Mouse (Mus musculus) heart, adult 9 months (tissue): ENCODE data around the gene Tbc1d22a.
"Not testable (repeated sequence)": the region's sequence is repeated elsewhere in the genome, so short reads cannot be mapped to it uniquely, and the experiment has no call there.

Experiments used
- DNase-seq, 2 experiments: peaks; one replicate each; pipeline ENCODE4 v3.0.0; 2022; ENCODE audit warnings: low spot score in 2 of 2

The Tbc1d22a gene

GRCm38 (mm10) chr15:86180427-86180826 lies 33.8 kb upstream of the Tbc1d22a start:
- no peak for DNase-seq

GRCm38 (mm10) chr15:86181321-86181720 lies 32.9 kb upstream of the Tbc1d22a start:
- DNase-seq, result not testable (repeated sequence)

GRCm38 (mm10) chr15:86181941-86182439 lies 32.3 kb upstream of the Tbc1d22a start:
- peak; percentile 70 to 75 for DNase-seq

DNA sequence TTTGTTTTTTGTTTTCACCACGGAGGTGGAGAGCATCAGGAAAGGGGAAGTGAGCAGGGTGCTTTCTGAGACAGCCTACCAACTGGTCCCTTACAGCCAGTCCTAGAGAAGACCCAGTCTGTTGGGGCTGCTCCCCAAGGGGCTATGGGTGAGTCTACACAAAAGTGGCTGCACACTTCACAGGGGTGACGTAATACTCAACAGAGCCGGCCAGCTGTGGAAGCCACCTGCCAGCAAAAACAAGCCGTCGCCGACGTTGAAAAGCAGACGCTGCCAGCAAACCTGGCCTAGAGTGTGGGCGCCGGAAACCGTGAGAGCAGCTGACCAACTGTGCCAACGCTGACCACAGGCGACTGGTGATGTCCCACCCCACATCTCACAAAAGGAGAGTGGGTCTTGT lies 31.6 kb upstream of the Tbc1d22a start:
- peak; percentile 79 to 80 for DNase-seq

GRCm38 (mm10) chr15:86183484-86183883 lies 30.8 kb upstream of the Tbc1d22a start:
- no peak for DNase-seq

DNA sequence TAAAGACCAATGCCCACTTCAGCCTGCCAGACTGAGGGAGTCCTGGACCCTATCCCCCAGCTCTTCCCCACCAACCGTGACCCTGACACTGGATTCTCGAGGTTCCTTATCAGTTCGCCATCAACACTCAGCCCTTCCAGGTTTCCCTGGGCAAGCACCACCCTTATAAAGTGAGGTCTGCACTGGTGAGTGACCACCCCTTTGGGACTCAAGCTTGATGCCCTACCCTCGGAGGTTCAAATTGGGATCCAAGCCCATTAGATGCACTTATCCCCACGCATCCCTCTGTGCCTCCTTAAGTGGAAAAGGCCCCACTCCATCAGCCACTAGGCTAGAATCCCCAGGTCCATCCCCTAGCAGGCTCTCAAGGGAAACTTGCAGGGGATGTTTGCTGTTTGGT lies 30.2 kb upstream of the Tbc1d22a start:
- DNase-seq, result no peak

GRCm38 (mm10) chr15:86184851-86185688 lies 29.2 kb upstream of the Tbc1d22a start:
- DNase-seq, result peak; percentile 65 to 69

DNA sequence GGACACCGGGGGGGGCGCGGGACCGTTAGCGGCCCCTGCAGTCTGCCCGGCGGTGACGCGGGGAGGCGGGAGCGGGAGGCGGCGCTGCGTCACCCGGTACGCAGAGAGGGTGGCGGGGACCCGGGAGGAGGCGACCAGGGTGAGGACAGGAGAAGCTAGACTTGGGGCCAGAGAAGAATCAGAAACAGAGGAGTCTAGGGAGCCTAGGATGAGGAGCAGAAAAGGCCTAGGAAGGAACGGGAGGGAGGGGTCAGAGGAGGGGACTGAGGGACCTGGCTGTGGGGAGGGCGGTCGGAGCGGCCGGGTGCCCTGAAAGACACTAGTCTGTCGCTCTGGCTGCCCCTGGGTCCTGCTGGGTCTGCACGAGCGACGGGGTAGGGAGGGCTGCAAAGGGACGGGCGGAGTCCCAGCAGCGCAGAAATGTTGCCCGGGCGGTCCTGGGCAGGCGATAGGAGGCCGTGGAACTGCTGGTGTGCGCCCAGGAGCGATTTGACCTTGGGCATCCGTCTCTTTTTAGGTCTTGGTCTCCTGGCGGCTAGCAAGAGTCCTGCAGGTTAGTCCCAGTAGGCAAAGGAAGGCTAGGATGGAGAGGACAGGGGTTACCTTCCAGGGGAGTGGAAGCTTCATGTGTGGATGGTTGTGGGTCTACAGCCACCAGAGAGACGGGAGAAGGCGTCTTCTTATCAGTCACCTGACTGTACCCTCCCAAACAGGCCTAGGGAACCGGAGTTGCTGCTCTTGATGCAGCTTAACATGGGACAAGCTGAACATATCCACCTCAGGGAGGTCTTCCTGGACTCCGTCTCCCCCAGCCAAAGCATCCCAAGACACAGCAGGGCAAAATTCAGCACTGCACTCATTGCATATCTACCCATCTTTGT lies 28.3 kb upstream of the Tbc1d22a start, which contains the start of gene Cerk:
TSS of gene Cerk (minus strand) at position 453 of the 881 bp plus-strand sequence.
- DNase-seq, result peak; percentile 86 to 90

DNA sequence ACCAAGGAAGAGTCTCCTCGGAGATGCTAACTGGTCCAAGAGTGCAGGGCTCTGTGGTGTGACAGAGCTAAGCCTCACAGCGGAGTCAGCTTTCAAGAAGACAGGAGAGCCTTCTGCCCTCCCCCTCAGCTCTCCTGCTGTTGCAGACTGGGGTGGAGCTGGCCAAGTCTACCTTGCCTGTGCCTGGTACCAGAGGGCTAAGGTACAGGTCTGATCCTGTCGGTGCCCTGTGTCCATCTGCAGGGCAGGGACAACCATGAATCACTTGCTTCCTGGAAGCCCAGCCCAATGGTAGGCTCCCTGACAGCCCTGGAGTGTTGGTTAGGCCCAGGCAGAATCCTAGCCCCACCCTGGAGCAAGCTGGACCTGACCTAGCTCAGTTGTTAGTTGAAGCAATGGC lies 27.6 kb upstream of the Tbc1d22a start:
- DNase-seq, result no peak

DNA sequence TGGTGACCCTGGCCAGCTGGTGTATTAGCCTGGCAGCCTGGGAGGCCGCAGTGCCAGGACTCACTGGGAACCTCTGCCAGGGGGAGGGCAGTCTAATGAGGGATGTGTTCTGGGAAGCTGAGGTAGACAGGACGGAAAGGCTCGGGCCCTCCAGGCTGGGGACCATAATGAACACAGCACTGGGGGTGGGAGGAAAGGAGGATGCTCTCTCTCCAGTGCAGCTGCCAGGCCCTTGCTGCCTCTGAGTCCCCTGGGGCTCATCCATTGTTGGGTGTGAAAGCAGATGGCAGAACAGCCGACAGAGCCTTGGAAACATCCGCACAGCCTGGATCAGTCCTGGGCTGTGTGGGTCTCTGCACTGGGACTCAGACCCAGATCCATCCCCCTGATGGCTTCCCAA lies 26.1 kb upstream of the Tbc1d22a start:
- DNase-seq, result peak in 1 of 2 experiments; percentile 51

- peak; percentile 93 to 94 for DNase-seq
Measured at GRCm38 (mm10) chr15:86188746-86189470, 25.4 kb upstream of the Tbc1d22a start.

DNA sequence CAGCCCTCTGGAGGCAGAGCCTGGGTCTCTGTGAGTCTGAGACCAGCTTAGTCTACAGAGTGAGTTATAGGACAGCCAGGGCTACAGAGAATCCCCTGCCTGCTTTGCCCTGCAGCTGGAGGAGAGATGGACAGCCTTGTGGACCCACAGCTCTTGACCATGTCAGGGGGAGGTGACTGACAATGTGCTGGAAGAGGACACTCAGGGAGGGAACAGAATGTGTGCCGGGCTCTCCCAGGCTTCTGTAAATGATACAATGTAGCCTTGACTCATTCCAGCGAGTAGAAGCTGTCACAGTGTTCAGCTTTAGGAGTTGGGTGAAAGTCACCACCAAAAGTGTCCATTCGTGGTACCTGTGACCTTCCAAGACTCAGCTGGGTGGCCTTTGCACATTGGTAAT lies 23.9 kb upstream of the Tbc1d22a start:
- no peak for DNase-seq

- no peak for DNase-seq
Measured at GRCm38 (mm10) chr15:86191505-86191904, 22.8 kb upstream of the Tbc1d22a start.

DNA sequence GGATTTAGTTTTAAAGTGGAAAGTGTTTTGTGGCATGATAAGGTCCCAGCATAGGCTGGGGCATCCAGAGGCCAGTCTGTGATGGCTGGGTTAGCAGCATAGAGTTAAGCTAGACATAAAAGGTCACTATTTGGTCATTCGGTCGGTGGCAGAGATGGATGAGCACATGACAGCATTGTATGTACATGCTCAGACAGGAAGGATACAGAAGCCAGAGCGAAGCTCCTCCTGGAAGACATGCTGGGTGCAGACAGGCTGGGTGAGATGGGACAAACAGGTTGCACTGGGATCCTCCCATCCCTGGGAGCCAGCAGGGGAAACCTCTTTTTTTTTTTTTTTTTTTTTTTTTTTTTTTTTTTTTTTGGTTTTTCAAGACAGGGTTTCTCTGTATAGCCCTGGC lies 22.3 kb upstream of the Tbc1d22a start:
- no peak for DNase-seq

GRCm38 (mm10) chr15:86194676-86195453 lies 19.4 kb upstream of the Tbc1d22a start:
- DNase-seq, result not testable (repeated sequence)

DNA sequence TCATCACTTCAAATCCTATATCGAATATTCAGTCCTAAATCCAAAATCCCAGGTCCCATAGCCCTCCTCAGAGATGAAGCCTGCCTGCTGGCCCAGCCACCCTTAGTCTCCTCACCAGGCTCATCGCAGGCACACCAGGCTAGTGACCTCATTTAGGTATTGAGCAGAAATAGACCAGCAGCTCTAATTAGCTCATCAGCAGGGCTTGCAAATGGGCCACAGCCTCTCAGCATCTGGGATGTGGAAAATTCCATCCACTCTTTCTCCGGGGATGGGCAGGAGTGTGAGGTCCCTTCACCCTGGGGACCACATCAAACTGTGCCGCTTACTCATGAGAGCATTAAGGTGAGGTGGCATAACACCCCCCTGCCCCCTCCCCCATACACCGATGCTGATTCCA lies 15.2 kb upstream of the Tbc1d22a start:
- no peak for DNase-seq

DNA sequence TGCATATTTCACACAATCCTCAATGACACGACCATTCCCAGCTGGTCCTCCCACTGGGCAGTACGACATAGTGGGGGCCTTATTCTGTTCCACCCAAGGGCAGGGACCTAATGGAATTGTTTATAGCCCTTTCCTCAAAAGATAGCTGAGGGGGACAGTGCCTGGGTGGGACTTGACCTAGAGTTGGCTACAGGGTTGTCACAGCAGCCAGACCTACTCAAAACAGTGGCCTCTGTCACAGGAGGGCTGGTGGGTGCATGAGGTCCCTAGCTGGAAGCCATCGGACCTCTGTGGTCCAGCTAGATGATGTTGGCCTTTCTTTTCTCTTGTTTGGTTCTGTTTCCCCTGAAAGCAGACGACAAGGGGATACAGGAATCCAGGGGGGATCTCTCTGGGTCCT lies 14.8 kb upstream of the Tbc1d22a start:
- no peak for DNase-seq

- DNase-seq, result no peak
Measured at GRCm38 (mm10) chr15:86200169-86200568, 14.1 kb upstream of the Tbc1d22a start.

DNA sequence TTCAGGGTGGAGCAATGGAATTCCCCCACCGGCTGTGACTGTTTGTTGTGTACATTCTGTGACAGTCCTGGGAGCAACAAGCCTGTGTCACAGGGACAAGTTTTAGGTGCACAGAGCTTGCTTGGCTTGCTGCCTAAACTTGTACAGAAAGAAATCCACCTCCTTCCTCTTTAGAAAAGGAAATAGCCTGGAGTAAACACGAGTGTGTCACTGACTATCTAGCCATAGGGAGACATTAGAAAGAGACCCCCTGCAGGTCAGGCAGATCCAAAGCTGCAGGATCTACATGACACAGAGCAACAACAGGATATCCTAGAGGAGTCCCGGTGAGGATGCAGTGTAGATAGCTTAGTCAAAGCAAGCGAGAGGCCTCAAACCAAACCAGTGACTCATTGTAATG lies 13.2 kb upstream of the Tbc1d22a start:
- no peak for DNase-seq

DNA sequence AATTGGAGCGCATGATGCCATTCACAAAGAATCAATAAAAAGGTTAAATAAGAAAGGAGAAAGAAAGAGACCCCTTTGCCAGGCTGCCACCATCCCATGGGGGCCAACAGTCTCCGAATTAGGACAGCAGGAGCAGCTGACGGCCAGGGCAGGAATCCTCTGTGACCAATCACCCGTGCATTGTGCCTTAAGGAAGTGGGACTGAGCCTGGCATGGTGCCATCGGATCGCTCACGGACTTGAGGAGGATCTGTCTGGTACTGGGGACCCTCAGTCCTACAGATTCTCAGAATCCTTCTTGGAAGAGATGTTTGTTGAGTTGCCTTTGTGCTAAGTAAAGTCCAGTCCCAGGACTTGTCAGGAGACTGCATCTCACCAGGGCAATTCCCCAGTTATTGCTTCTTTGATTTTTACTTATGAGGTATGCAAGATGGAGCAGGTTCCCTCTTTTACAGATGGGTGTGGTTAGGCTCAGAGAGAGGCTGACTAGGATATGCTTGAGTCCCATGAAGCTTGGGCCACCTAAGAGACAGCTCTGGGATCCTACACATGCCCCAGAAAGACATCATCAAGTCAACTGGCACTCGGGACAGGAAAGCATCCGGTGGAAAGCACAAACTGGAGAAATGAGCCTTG lies 12.4 kb upstream of the Tbc1d22a start:
- DNase-seq, result no peak
